Mouse (Mus musculus): ENCODE data around the gene Ssx9.
"Not testable (repeated sequence)": the region's sequence is repeated elsewhere in the genome, so short reads cannot be mapped to it uniquely, and the experiment has no call there.

Ssx9 gene

DNA sequence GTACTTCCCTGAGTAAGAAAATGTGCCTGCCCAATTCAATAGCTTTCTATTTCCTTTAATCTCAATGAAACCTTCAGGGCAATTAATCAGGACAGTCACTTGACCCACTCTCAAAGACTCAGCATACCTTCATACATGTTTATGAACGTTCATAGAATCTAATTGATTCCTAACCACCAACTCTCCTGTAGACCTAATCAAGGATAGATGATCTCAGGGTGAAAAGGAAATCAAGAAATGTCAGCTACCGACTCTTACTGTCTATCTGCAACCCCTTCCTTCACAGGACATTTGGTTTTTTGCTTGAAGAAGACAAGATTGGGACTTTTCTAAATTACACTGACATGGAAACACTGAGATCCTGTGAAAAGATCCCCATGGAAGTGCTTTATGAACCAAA lies at the start of gene Ssx9:
TSS of gene Ssx9 (plus strand) at position 301 of the 400 bp plus-strand sequence.
- DNase-seq (ENCODE audit: low spot score in 2 of 2): not testable (repeated sequence)

DNA sequence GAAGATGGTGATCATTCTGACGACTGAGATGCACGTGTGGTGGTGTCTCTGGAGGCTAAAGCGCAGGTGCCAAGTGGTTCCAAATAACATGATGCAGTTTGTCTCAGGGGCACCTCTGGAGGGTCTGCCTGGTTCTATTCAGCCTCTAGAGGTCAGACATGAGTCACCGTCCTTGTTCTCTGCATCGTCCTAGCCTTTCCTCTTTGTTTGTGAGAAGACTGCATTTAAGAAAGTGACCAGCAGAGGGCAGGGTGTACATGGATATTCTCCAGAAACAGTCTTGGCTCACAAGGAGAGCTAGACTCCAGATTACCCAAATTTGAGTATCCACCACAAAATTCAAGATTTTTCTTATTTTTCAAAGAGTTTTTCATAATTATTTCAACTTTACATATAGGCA lies 15.3 kb upstream of the Ssx9 start:
- DNase-seq (ENCODE audit: low spot score in 2 of 2): no peak

DNA sequence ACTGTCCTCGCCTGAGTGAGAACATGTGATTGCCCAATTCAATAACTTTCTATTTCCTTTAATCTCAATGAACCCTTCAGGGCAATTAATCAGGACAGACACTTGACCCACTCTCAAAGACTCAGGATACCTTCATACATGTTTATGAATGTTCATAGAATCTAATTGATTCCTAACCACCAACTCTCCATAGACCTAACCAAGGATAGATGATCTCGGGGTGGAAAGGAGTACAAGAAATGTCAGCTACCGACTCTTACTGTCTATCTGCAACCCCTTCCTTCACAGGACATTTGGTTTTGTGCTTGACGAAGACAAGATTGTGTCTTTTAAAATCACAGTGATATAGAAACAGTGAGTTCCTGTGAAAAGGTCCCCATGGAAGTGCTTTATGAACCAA lies 55.2 kb downstream of the Ssx9 start, which contains the start of gene Ssxb5:
TSS of gene Ssxb5 (plus strand) at position 301 of the 400 bp plus-strand sequence.
- not testable (repeated sequence) for DNase-seq (ENCODE audit: low spot score in 2 of 2)

All from heart, adult 9 months (tissue).